Mouse (Mus musculus): ENCODE data around the gene 4931409K22Rik.
"Not testable (repeated sequence)": the region's sequence is repeated elsewhere in the genome, so short reads cannot be mapped to it uniquely, and the experiment has no call there.

The 4931409K22Rik gene

GRCm38 (mm10) chr5:24593230-24593629 lies 36.6 kb upstream of the 4931409K22Rik start:
- DNase-seq = no peak

- no peak for DNase-seq
Observed at GRCm38 (mm10) chr5:24592471-24593160, 36.0 kb upstream of the 4931409K22Rik start.

DNA sequence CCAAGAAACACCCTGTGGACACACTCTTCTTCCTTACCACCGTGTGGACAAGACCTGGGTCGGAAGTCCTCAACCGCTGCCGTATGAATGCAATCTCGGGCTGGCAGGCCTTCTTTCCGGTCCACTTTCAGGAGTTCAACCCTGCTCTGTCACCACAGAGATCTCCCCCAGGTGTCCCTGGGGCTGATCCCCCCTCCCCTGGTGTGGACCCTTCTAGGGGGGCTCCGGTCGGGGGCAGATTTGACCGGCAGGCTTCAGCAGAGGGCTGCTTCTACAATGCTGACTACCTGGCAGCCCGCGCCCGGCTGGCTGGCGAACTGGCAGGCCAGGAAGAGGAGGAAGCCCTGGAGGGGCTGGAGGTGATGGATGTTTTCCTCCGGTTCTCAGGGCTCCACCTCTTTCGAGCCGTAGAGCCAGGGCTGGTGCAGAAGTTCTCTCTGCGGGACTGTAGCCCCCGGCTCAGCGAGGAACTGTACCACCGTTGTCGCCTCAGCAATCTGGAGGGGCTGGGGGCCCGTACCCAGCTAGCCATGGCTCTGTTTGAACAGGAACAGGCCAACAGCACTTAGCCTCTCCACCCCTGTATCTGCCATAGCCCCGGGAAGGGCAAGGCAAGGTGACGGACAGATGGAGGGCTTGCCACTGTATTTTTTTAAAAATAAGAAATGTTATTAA lies 35.3 kb upstream of the 4931409K22Rik start:
- DNase-seq = no peak

DNA sequence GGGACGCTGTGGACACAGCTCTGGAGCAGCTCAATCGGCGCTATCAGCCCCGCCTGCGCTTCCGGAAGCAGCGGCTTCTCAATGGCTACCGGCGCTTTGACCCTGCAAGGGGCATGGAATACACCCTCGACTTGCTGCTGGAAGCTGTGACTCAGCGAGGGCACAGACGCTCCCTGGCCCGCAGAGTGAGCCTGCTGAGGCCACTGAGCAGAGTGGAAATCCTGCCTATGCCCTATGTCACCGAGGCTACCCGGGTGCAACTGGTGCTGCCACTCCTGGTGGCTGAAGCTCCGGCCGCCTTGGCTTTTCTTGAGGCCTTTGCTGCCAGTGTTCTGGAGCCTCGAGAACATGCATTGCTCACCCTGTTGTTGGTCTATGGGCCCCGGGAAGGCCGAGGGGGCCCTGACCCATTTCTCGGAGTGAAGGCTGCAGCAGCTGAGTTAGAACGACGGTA lies 34.7 kb upstream of the 4931409K22Rik start:
- no peak for DNase-seq

- no peak for DNase-seq
Observed at GRCm38 (mm10) chr5:24589511-24590500, 33.2 kb upstream of the 4931409K22Rik start.

DNA sequence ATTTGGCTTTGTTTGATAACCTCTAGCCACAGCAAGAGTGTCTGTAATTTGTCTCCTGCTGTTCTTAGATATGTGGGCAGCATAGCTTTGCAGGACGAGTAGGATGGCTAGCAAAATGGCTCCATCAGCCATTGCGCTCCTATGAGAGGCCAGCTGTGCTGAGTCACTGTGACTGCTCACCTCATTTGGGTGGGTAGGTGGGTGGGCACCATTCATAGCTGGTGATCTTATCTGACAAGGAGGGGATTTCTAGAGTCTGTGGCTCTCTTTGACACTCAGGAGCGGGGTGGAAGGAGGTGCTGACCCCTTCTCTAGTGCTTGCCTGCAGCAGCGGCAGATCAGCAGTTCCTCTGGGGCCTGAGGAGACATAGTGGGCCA lies 30.6 kb upstream of the 4931409K22Rik start:
- no peak for DNase-seq

DNA sequence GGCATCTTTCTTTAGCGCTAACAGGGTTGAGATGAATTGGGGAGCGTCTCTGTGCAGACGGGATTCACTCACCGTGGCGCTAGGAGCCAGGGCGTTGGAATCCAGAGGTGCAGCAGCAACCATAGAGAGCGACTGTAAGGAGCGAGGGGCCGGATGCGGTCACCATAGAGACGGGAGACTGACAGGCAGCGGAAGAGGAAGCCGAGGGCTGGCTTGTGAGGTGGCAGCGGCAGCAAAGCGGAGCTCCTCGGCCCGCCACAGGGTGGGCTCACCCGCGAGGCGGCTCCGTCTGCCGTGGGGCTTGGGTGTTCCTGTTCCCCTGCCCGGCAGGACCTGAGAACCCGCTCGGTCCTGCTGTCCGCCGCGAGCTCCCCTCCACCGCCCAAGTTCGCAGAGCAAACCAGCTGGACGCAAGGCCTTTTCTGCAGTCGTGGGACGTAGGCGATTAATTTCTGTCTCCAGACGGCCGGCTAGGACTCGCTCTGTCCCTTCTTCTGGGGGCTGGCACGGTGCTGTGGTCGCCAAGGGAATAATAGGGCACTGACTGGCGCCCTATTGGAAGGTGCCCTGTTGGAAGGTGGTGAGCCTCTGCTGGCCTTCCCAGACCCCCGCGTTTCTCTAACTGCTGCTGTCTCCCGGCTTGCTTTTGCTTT lies 30.1 kb upstream of the 4931409K22Rik start, which contains the start of gene Chpf2:
Gene Chpf2, plus strand, starts transcription at position 195 of the 653 bp plus-strand sequence.
- peak; percentile 65 for DNase-seq

DNA sequence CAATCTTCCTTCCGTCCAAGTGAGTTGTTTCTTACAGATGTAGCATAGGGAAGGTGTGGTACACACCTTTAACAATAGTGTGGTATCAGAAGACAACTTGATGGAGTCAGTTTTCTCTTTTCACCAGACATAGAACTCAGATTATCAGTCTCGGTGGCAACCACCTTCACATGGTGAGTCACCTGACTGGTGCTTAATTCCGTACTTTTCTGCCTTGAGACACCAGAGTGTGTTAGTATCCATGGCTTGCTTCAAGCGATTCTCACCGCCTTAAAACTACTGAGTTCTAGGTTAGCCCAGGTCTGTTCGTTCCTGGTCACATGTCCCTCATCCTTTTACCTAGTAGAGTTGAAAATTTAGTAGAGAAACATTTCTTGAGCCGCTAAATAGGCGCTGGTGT lies 29.5 kb upstream of the 4931409K22Rik start:
- DNase-seq = no peak

DNA sequence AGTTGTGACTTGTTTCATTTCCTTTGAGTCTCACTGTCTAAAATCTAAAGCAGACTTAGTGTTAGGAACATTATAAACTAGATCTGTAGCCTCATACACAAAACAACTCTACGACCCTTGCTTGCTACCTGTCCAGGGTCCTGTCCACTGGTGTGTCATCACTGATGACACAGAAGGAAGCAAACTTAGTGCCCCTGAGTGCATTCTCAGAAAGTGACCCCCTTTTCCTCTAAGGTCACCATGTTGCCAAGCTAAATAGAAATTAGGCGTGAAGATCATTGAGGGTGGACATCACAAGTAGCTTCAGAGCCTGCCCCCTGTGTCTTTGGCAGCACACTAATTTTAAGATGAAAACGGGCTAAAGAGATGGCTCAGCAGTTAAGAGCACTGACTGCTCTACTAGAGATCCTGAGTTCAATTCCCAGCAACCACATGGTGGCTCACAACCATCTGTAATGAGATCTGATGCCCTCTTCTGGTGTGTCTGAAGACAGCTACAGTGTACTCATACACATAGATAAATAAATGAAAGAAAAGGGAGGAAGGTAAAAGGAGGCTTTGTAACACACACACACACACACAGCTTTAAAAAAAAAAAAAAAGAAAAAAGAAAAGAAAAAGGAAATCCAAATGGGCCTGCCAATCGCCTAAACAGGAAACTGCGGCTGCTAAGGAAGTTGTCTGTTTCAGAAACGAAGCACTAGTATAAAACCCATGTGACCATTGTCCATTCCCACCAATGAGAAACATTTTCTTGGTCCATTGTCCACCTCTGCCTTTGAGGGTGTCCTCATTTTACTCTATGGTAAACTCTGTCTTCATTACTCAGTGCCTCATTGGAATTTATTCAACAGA lies 21.7 kb upstream of the 4931409K22Rik start:
- no peak for DNase-seq

DNA sequence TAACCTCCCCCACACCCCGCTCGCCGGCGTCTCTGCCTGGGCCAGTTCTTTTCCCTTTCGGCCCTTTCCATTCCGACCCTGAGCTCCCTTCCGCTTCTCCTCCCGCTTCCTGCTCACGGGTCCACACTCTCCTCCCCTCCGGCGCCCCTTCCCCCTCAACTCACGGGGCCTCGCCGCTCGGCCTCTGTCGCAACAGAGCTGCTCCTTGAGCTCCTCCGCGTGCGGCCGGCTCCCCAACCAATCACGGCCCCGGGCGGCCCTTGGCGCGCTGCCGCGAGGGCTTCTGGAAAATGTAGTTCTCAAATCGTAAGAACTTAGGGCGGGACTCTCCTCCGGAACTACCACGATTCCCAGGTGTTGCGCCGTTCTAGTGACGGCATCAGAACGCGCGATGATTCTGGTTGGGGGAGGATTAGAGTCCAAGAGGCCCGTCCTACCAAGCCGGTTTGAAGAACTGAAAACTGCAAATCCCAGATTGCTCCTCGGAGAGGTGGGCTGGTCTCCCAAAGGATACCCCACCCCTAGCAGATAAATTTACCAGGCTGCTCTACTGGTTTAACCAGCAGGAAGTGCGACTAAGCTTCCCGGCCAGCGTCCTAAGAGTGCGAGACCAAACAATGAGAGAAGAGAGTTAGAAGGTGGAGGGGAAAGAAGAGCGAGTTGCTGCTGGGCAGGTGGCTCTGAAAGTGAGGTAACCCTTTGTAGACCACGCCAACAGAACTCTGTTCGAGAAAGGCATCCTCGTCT lies 20.7 kb upstream of the 4931409K22Rik start, which contains the start of gene Abcf2:
Gene Abcf2, minus strand, starts transcription at position 285 of the 747 bp plus-strand sequence.
- peak; percentile 99 for DNase-seq

- no peak for DNase-seq
Observed at GRCm38 (mm10) chr5:24576801-24577182, 20.2 kb upstream of the 4931409K22Rik start.

DNA sequence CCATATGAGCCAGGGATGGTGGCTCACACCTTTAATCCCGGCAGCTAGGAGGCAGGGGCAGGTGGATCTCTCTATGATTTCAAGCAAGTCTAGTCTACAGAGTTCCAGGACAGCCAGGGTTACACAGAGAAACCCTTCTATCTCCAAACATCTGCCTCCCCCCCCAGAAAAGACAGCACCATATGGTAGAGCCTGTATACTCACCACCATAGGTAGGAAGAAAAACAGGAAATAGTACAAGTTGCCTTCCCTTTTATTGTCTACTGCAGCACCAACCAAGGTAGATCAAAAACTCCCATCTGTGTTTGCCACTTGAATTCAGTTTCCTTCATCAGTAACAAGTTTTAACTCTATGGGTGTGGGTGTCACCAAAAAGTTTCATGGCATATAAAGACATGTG lies 19.3 kb upstream of the 4931409K22Rik start:
- no peak for DNase-seq

DNA sequence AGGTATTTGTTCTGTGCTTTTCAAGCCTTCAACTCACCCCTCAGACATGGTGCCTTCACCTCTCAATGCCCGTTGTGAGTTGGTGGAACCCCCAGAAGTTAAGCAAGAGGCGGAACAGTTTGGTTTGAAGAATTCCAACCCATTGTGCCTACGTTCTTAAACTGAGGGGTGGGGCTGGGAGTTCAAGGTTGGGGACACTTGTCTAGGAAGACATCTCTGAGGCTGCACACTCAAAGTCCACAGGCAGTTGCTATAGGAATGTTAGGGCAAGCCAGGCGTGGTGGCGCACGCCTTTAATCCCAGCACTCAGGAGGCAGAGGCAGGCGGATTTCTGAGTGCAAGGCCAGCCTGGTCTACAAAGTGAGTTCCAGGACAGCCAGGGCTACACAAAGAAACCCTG lies 1.3 kb downstream of the 4931409K22Rik start:
- DNase-seq = not testable (repeated sequence)

DNA sequence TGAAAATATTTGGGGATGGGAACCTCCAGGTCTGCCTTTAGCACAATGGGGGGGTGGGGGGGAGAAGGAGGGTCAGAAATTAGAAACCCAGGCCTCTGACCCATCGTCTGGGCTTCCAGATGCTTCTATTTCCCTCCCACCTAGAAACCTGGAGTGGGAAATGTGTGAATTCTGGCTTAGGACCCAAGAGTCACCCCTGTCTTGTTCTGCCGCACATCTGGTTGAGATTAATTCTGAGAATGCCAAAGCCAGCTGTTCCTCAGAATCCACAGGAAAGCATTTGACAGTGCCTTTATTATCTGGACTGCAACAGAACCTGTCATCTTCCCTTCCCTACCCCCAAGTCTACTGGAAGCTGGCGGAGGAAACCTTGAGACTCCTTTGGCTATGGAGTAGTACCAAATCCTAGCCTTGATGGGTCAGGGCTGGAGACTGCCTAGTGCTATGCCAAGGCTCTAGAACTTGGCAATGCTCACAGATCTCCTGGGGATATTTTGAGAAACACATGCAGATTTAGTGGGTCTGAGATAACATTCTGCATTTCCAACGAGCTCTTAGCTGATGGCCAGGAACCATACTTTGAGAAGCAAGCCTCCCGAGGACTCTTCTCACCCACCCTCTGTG lies 2.9 kb downstream of the 4931409K22Rik start:
- no peak for DNase-seq

- no peak for DNase-seq
Observed at GRCm38 (mm10) chr5:24551317-24551688, 5.3 kb downstream of the 4931409K22Rik start.

GRCm38 (mm10) chr5:24550598-24551316 lies 5.9 kb downstream of the 4931409K22Rik start:
- DNase-seq = no peak

GRCm38 (mm10) chr5:24542643-24543042 lies 14.0 kb downstream of the 4931409K22Rik start:
- DNase-seq = no peak

- no peak for DNase-seq
Observed at GRCm38 (mm10) chr5:24541144-24541569, 15.5 kb downstream of the 4931409K22Rik start.

GRCm38 (mm10) chr5:24540387-24541143 lies 16.0 kb downstream of the 4931409K22Rik start, which contains the start of gene Asb10:
TSS of gene Asb10 (minus strand) at chr5:24540978.
- no peak for DNase-seq
